Mouse (Mus musculus) G1E (cell line): ENCODE measurements around the gene Sacs. TPM values are rescaled to one million over a fixed set of nuclear protein-coding genes. Genes with fewer than 3 reads are reported as not detected.

Experiments
- ATAC-seq: 2 replicates; pipeline ENCODE4 v1.8.0; 2016; ENCODE audit warnings: mild to moderate bottlenecking; ENCODE audit not compliant: insufficient number of reproducible peaks, poor library complexity, low FRiP score, severe bottlenecking; ENCODE audit errors: extremely low read depth
- DNase-seq: peaks from one replicate; pipeline ENCODE4 v3.0.0; 2012; ENCODE audit warnings: low spot score
- H3K27me3 ChIP-seq: 2 replicates; pipeline ENCODE4 v1.6.1; 2012; ENCODE audit warnings: mild to moderate bottlenecking, low read length, inconsistent platforms; ENCODE audit not compliant: insufficient read depth
- H3K36me3 ChIP-seq: replicated peaks from 2 replicates; pipeline ENCODE3; 2012; ENCODE audit warnings: mild to moderate bottlenecking, inconsistent platforms
- H3K4me1 ChIP-seq: 2 replicates; pipeline ENCODE4 v1.6.1; 2012; ENCODE audit warnings: low read depth, low read length, inconsistent platforms, mixed read lengths; ENCODE audit not compliant: insufficient read depth
- H3K4me3 ChIP-seq: 2 replicates; pipeline ENCODE4 v1.5.1; 2012; ENCODE audit warnings: low read depth, mild to moderate bottlenecking, inconsistent platforms, low read length, moderate library complexity, mixed read lengths
- H3K9me3 ChIP-seq: replicated peaks from 2 replicates; pipeline ENCODE4 v1.6.1; 2012; ENCODE audit warnings: inconsistent platforms
- CTCF ChIP-seq: IDR thresholded peaks from 2 replicates; pipeline ENCODE4 v1.5.1; 2012; ENCODE audit warnings: low read depth, low read length, inconsistent platforms, mixed read lengths
- GATA1 ChIP-seq: IDR thresholded peaks from 2 replicates; pipeline ENCODE4 v1.6.1; 2012; ENCODE audit warnings: borderline replicate concordance, low read length, inconsistent platforms, mixed read lengths
- GATA2 ChIP-seq: IDR thresholded peaks from 2 replicates; pipeline ENCODE4 v1.6.1; 2012; ENCODE audit warnings: low read depth, low read length, inconsistent platforms, borderline replicate concordance
- POLR2AphosphoS5 ChIP-seq: IDR thresholded peaks from 2 replicates; pipeline ENCODE4 v1.6.1; 2012; ENCODE audit warnings: low read depth, low read length, inconsistent platforms; ENCODE audit not compliant: insufficient replicate concordance
- TAL1 ChIP-seq: conservative IDR thresholded peaks from 2 replicates; pipeline ENCODE4 v1.6.1; 2012; ENCODE audit warnings: low read depth, low read length, inconsistent platforms, mixed read lengths
- polyA plus RNA-seq: library from polyadenylated mRNA; stranded (reverse); fragments of >175 nt; gene quantifications from 2 replicates; pipeline ENCODE4 v1.2.3, GENCODE M21; 2012
- total RNA-seq, 2 experiments: library from RNA; stranded (forward) in 1 of 2; stranded (reverse) in 1 of 2; fragments of 200-1000 nt in 1 of 2; fragments of >200 nt in 1 of 2; fragmentation: Nextera tagmentation in 1 of 2; gene quantifications; 2 replicates each; pipeline ENCODE4 v1.2.3; 2014 to 2017

Sacs gene
- total and polyA plus RNA-seq, 3 experiments: 0.53 to 23.3 (median 19.0) TPM

DNA sequence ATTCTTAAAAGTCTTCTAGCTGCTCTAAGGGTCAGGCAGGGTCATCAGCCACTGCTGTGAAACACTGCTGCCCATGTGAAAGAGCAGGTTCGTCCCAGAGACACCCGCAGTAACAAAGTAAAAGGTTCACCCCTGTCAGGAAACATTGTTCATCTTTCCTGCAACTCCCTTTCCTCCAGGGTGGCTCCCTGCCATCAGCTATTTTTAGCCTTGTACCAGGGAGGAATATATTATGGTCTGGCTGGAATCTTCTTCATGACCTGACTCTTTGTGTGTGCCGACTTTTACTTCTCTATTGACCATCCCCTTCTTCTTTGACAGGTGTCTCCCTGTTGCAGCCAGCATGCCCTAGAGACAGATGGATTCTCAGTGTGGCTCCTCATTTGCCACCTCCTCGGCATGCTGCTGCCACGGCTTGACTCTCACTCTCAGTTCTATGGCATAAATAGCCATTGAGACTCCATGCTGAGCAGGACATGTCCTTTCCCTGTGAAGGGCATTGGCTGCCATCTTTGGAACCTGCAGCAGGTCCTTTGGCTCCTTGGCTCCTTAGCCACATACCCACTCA, 129.7 kb downstream of the Sacs start:
- DNase-seq (no peak), ATAC-seq (no peak)
- Histone ChIP-seq H3K27me3 (no peaks in the 10 kb centered on the region; the same call in 1 of the 2 replicates), H3K4me3 (no peak overlapping the region), H3K4me1 (no peaks in the 10 kb centered on the region), H3K36me3 (no peaks in the 10 kb centered on the region), H3K9me3 (no peaks in the 10 kb centered on the region)
- TF ChIP-seq CTCF: no peak
- TF ChIP-seq GATA1: no peak
- no peak for TF ChIP-seq GATA2
- no peak for TF ChIP-seq TAL1
- TF ChIP-seq POLR2AphosphoS5: no peak

DNA sequence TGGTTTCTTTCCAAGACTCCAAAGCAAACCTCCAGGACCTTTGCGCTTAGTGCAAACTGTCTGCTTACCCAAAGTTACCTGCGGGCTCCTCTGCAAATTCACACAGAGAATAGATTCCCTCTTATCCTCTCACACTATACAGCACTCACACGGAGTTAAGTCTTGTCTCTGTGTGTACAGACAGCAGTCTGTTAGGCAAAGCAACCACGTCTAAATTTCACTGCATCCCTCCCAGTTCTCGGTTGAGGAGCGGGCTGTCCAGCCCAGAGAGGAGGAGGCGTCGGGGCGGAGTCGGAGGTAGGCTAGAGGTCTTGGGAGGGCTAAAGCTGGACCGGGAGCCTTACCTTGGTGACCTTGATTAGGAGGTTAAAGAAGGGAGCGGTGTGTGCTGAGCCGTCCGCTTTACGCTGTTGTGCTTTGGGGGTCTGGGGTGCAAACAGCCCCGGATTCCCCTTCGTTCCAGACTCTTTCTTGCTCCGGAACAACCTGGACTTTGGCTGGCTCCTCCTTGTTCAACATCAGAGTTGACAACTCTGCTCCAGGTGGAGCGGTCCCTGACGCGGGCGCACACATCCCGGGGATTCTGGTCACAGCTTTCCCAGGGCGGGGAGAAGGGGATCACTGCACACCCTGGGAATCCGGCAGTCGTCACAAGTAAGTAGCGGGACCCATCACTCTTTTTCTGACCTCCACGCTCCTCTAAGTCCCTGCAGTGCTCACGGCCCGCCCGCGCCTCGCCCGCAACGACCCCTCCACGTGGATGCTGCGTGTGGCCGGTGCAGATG, 136.3 kb downstream of the Sacs start:
- Histone ChIP-seq H3K4me3 (no peak overlapping the region), H3K27me3 (peaks cover 16% of the 10 kb centered on the region), H3K9me3 (no peaks in the 10 kb centered on the region), H3K4me1 (peaks cover 9% of the 10 kb centered on the region), H3K36me3 (no peaks in the 10 kb centered on the region)
- DNase-seq (no peak), ATAC-seq (no peak)
- no peak for TF ChIP-seq TAL1

DNA sequence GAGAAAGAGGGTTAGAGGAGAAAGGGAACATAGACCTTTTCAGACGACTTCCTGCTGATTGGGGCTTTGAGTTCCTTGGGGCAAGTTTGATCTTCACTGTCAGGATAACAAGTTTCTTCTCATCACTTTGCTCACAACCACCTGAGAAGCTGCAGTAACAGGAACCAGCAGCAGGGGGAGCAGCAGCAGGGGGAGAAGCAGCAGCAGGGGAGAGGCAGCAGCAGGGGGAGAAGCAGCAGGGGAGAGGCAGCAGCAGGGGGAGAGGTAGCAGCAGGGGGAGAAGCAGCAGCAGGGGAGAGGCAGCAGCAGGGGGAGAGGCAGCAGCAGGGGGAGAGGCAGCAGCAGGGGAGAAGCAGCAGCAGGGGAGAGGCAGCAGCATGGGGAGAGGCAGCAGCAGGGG, 139.0 kb downstream of the Sacs start:
- Histone ChIP-seq H3K36me3 (no peaks in the 10 kb centered on the region), H3K4me1 (peaks cover 9% of the 10 kb centered on the region), H3K4me3 (no peak overlapping the region), H3K27me3 (peaks cover 16% of the 10 kb centered on the region), H3K9me3 (no peaks in the 10 kb centered on the region)
- no peak for ATAC-seq
- TF ChIP-seq GATA1 (no peak), POLR2AphosphoS5 (no peak), TAL1 (no peak), GATA2 (no peak), CTCF (no peak)
- no peak for DNase-seq

GRCm38 (mm10) chr14:61278676-61279300, 140.5 kb downstream of the Sacs start:
- H3K27me3 ChIP-seq: peaks cover 16% of the 10 kb centered on the region
- H3K4me1 ChIP-seq: peaks cover 9% of the 10 kb centered on the region
- H3K4me3 ChIP-seq: no peak overlapping the region
- DNase-seq (no peak), ATAC-seq (no peak)
- H3K36me3 ChIP-seq: no peaks in the 10 kb centered on the region
- TF ChIP-seq POLR2AphosphoS5 (no peak), GATA2 (no peak), TAL1 (no peak), GATA1 (no peak), CTCF (no peak)
- H3K9me3 ChIP-seq: no peaks in the 10 kb centered on the region

- DNase-seq (no peak), ATAC-seq (no peak)
- H3K4me3 ChIP-seq: no peak overlapping the region
- H3K9me3 ChIP-seq: no peaks in the 10 kb centered on the region
- H3K36me3 ChIP-seq: no peaks in the 10 kb centered on the region
- H3K4me1 ChIP-seq: no peaks in the 10 kb centered on the region
- H3K27me3 ChIP-seq: peaks cover 13% of the 10 kb centered on the region; the same call in 1 of the 2 replicates
- TF ChIP-seq GATA2 (no peak), TAL1 (no peak), POLR2AphosphoS5 (no peak)
These were observed 150.5 kb downstream of the Sacs start for GRCm38 (mm10) chr14:61288606-61289286.

Other genes with a start within 250 kb of the Sacs start
- gene Tnfrsf19, start 92.0 kb upstream of the Sacs start, total RNA-seq (2014; fragmentation: Nextera tagmentation): not detected in 2 replicates
- gene Tnfrsf19, start 92.0 kb upstream of the Sacs start, total RNA-seq (2017): 0.12 and 0.44 TPM in 2 replicates
- not detected in 2 replicates for gene Tnfrsf19, start 92.0 kb upstream of the Sacs start, polyA plus RNA-seq
- gene Sgcg, start 120.0 kb downstream of the Sacs start, total RNA-seq (2014; fragmentation: Nextera tagmentation): not detected in 2 replicates
- gene Sgcg, start 120.0 kb downstream of the Sacs start, total RNA-seq (2017): 0.16 TPM in 1 of 2 replicates, not detected in the other
- gene Sgcg, start 120.0 kb downstream of the Sacs start, polyA plus RNA-seq: not detected in 2 replicates
- gene Arl11, start 171.3 kb downstream of the Sacs start, total RNA-seq (2014; fragmentation: Nextera tagmentation): not detected in 2 replicates
- gene Arl11, start 171.3 kb downstream of the Sacs start, total RNA-seq (2017): 0.12 TPM in 1 of 2 replicates, not detected in the other
- gene Arl11, start 171.3 kb downstream of the Sacs start, polyA plus RNA-seq: not detected in 2 replicates
- 1.8 and 3.5 TPM in 2 replicates for gene Ebpl, start 222.0 kb downstream of the Sacs start, total RNA-seq (2014; fragmentation: Nextera tagmentation)
- gene Ebpl, start 222.0 kb downstream of the Sacs start, total RNA-seq (2017): 1.9 and 2.8 TPM in 2 replicates
- 0.52 and 0.76 TPM in 2 replicates for gene Ebpl, start 222.0 kb downstream of the Sacs start, polyA plus RNA-seq